Mouse (Mus musculus) gastrocnemius, adult 18-20 months (tissue): ENCODE data around the gene Gm14147. TPM values are rescaled to one million over a fixed set of nuclear protein-coding genes. Genes with fewer than 3 reads are reported as not detected.
"Not testable (repeated sequence)": the region's sequence is repeated elsewhere in the genome, so short reads cannot be mapped to it uniquely, and the experiment has no call there.

Experiments used
- DNase-seq: peaks from one replicate; pipeline ENCODE4 v3.0.0; 2021; ENCODE audit warnings: low spot score
- long read RNA-seq, 2 experiments: library from polyadenylated mRNA; stranded (forward); transcript quantifications; one replicate each; pipeline ENCODE4 v2.0.0; 2021
- total RNA-seq, 2 experiments: library from RNA; stranded (reverse); gene quantifications; 2 replicates each; pipeline ENCODE4 v1.2.3; 2021

The Gm14147 gene
- total RNA-seq, result not detected
- long read RNA-seq, experiment 1, result 0 reads
- long read RNA-seq, experiment 2, result 0 reads

- not testable (repeated sequence) for DNase-seq
Measured at GRCm38 (mm10) chr2:151097945-151098344, at the start of gene Gm14147. Gene Gm14147, plus strand, starts transcription at chr2:151098245.

GRCm38 (mm10) chr2:151056637-151057036 is 41.4 kb upstream of the Gm14147 start:
- no peak for DNase-seq

GRCm38 (mm10) chr2:151092250-151092649 is 5.8 kb upstream of the Gm14147 start, which contains the start of gene Gm14151:
Gene Gm14151, minus strand, starts transcription at chr2:151092350.
- DNase-seq, result not testable (repeated sequence)

Other genes starting within 250 kb of the Gm14147 start
- gene Abhd12, start 193.5 kb upstream of the Gm14147 start, total RNA-seq, result 10 to 100 TPM; 23.8 to 27.8 TPM
- gene Gins1, start 192.8 kb upstream of the Gm14147 start, total RNA-seq, result 1 to 10 TPM; 1.8 to 2.1 TPM
- under 1 TPM; 0.43 to 0.47 TPM for gene Ninl, start 58.9 kb upstream of the Gm14147 start, total RNA-seq
- gene Nanp, start 58.8 kb upstream of the Gm14147 start, total RNA-seq, result 1 to 10 TPM; 1.9 to 2.7 TPM
- not detected for gene Gm14151, start 5.9 kb upstream of the Gm14147 start, total RNA-seq